Mouse (Mus musculus): ENCODE measurements around the gene Smarcc1. TPM values are rescaled to one million over a fixed set of nuclear protein-coding genes. Genes with fewer than 3 reads are reported as not detected.

Smarcc1 gene
- polyA plus RNA-seq, 1 experiment from 2014 or later = 253 TPM

Other genes with a start within 250 kb of the Smarcc1 start
- gene Cdc25a, start 242.1 kb upstream of the Smarcc1 start, polyA plus RNA-seq (2014; fragmentation: Nextera tagmentation; extraction: Ambion mirVana) = 24.6 and 33.5 TPM in 2 replicates
- gene Map4, start 186.2 kb upstream of the Smarcc1 start, polyA plus RNA-seq (2014; fragmentation: Nextera tagmentation; extraction: Ambion mirVana) = 78.9 and 98.7 TPM in 2 replicates
- 148 and 156 TPM in 2 replicates for gene Dhx30, start 122 bp downstream of the Smarcc1 start, polyA plus RNA-seq (2014; fragmentation: Nextera tagmentation; extraction: Ambion mirVana)
- gene Cspg5, start 126.1 kb downstream of the Smarcc1 start, polyA plus RNA-seq (2014; fragmentation: Nextera tagmentation; extraction: Ambion mirVana) = 12.6 and 15.0 TPM in 2 replicates
- 35.1 and 41.9 TPM in 2 replicates for gene Elp6, start 187.5 kb downstream of the Smarcc1 start, polyA plus RNA-seq (2014; fragmentation: Nextera tagmentation; extraction: Ambion mirVana)
- 22.5 and 26.0 TPM in 2 replicates for gene Scap, start 215.6 kb downstream of the Smarcc1 start, polyA plus RNA-seq (2014; fragmentation: Nextera tagmentation; extraction: Ambion mirVana)